Mouse (Mus musculus) naive thymus-derived CD4-positive, alpha-beta T cell, adult 2 months (primary cell): ENCODE measurements around the gene Nr5a1.

ENCODE experiments used
- DNase-seq: peaks from one replicate; pipeline ENCODE4 v3.0.0-alpha.2; 2011; ENCODE audit warnings: low read depth

The Nr5a1 gene

GRCm38 (mm10) chr2:38650340-38650739 lies 64.0 kb downstream of the Nr5a1 start:
- DNase-seq = no peak

GRCm38 (mm10) chr2:38647661-38648060 lies 66.7 kb downstream of the Nr5a1 start:
- no peak for DNase-seq

GRCm38 (mm10) chr2:38647201-38647606 lies 67.1 kb downstream of the Nr5a1 start:
- no peak for DNase-seq

GRCm38 (mm10) chr2:38645936-38646335 lies 68.4 kb downstream of the Nr5a1 start:
- peak; percentile 51 for DNase-seq

- DNase-seq = peak; percentile 93
Observed at GRCm38 (mm10) chr2:38643625-38644427, 70.5 kb downstream of the Nr5a1 start, which contains the start of gene Psmb7. Gene Psmb7, minus strand, starts transcription at chr2:38644087.
